Mouse (Mus musculus): ENCODE measurements around the gene Tm7sf3.

- no peak for TF ChIP-seq POLR2A (IDR thresholded peaks at IDR 0.05; ENCODE audit: low read depth, low read length)
- TF ChIP-seq CTCF (IDR thresholded peaks at IDR 0.05; ENCODE audit: borderline replicate concordance, insufficient read depth, low read length) = no peak
These were observed 12.6 kb downstream of the Tm7sf3 start for GRCm38 (mm10) chr6:146629781-146630756.

Data from embryonic fibroblast, embryonic 13.5 days (primary cell).